Mouse (Mus musculus): ENCODE measurements around the gene Bptf. TPM values are rescaled to one million over a fixed set of nuclear protein-coding genes. Genes with fewer than 3 reads are reported as not detected.
A peak's percentile ranks its signal among the peaks of the same experiment; 100 is the strongest.

The Bptf gene
- polyA plus RNA-seq, 1 experiment from 2014 or later: 8.3 TPM

DNA sequence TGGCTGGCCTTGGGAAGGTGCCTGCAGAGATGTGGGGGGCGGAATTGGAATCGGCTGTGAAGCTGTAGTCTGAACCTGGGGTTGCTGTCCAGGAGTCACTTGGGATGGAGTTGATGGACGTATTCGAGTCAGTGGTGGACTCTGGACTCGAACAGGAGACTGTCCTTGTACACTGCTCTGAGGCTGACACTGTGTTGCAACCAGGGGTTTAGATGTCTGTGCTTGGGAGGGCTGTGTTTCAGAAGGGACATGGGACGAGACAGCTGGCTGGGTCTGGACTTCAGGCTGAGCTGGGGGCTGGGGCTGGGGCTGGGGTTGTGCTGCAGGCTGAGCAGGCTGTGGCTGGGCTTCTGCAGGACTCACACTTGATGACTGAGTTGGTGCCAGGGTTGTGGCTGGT, 77.1 kb downstream of the Bptf start:
- 83% methylated on average over 6 of the region's 6 CpGs for WGBS (ENCODE audit: insufficient replicate concordance)
- H3K27me3 ChIP-seq (ENCODE audit: insufficient read depth, low read length): no peaks in the 10 kb centered on the region
- H3K27ac ChIP-seq (ENCODE audit: low read depth): no peak overlapping the region
- peaks cover 72% of the 10 kb centered on the region for H3K36me3 ChIP-seq (replicated peaks; ENCODE audit: insufficient read depth, low read length)
- DNase-seq: no peak
- no peak overlapping the region for H3K9ac ChIP-seq (replicated peaks)
- TF ChIP-seq CTCF (IDR thresholded peaks at IDR 0.05; ENCODE audit: low read depth) (no peak), EP300 (IDR thresholded peaks at IDR 0.05; ENCODE audit: low read depth) (no peak)
- peak; percentile 74 for ATAC-seq
- no peak overlapping the region for H3K4me3 ChIP-seq (ENCODE audit: low read depth, low read length)
- no peak overlapping the region for H3K4me2 ChIP-seq (ENCODE audit: low read depth, low read length)
- H3K9me3 ChIP-seq (ENCODE audit: low read length): no peaks in the 10 kb centered on the region
- no peaks in the 10 kb centered on the region for H3K4me1 ChIP-seq (ENCODE audit: insufficient read depth)

DNA sequence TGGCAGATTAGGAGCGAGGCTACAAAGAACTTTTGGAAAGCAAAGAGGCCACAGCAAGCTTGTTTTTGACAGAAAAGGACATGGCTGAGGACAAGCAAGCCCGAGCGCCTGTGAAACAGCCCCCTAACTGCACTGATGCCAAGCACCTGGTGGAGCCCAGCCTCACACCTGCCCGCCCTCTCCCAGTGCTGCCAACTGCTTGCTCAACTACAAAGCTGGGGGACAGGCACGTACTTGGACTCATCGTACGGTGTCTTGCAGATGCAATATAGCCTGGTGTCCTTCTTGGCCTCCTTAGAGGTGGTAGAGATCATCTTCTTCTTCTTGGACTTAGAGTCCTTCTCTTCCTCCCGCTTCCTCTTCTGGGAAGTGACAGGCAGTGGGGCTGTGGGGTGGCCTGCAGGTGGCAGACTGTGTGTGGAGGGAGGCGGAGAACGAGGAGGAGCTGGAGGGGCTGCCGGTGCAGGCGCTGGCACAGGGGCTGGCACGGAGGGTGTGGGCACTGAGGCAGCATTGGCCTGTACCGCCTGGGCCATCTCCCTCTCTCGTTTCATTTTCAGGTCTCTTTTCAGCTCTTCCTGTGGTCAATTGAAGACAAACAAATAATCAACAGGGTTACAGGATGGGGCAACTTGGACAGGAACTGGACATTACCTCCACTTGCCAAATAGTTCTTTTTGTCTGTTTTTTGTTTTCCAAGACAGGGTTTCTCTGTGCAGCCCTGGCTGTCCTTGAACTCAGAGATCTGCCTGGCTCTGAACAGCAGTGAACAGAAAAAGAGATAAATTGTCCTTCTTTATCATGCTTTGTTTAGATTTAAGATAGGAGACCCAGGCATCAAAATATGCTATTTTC, 84.9 kb downstream of the Bptf start:
- WGBS (ENCODE audit: insufficient replicate concordance): 80% methylated on average over 15 of the region's 15 CpGs
- H3K9ac ChIP-seq (replicated peaks): no peak overlapping the region
- peaks cover 4% of the 10 kb centered on the region; the same call in 1 of the 2 replicates for H3K4me1 ChIP-seq (ENCODE audit: insufficient read depth)
- no peak overlapping the region for H3K4me3 ChIP-seq (ENCODE audit: low read depth, low read length)
- ATAC-seq: peak; percentile 47
- H3K36me3 ChIP-seq (replicated peaks; ENCODE audit: insufficient read depth, low read length): peaks cover 37% of the 10 kb centered on the region
- H3K4me2 ChIP-seq (ENCODE audit: low read depth, low read length): peak overlapping the region; percentile 11; the same call in 1 of the 2 replicates
- H3K27ac ChIP-seq (ENCODE audit: low read depth): peak overlapping the region; percentile 67; the same call in 1 of the 2 replicates
- TF ChIP-seq EP300 (IDR thresholded peaks at IDR 0.05; ENCODE audit: low read depth) (no peak), CTCF (IDR thresholded peaks at IDR 0.05; ENCODE audit: low read depth) (0 out of 2 replicates have a peak, but pooled peaks have one; percentile 13)
- H3K9me3 ChIP-seq (ENCODE audit: low read length): no peaks in the 10 kb centered on the region
- no peaks in the 10 kb centered on the region for H3K27me3 ChIP-seq (ENCODE audit: insufficient read depth, low read length)
- DNase-seq: no peak

DNA sequence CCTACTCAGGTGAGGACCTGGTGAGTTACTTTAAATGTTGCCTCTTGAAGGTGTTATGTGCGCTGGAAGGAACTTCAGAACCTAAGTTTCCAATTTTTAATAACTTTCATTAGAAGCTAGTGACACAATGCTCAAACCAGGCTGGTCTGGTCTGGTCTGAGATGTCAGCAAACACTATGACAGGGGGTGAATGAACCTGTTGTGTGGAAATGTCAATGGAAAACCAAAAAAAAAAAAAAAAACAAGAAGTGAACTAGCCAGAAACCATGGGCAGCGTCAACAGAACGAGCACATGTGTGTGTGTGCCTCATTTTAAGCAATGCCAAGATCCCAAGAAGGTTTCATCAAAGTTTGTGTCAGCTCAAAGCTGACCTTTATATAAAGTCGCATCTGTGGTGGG, 86.4 kb downstream of the Bptf start:
- H3K27me3 ChIP-seq (ENCODE audit: insufficient read depth, low read length): no peaks in the 10 kb centered on the region
- no peak for TF ChIP-seq EP300 (IDR thresholded peaks at IDR 0.05; ENCODE audit: low read depth)
- TF ChIP-seq CTCF (IDR thresholded peaks at IDR 0.05; ENCODE audit: low read depth): no peak
- peak overlapping the region; percentile 41; the same call in 1 of the 2 replicates for H3K9ac ChIP-seq (replicated peaks)
- H3K4me3 ChIP-seq (ENCODE audit: low read depth, low read length): no peak overlapping the region
- DNase-seq: no peak
- H3K9me3 ChIP-seq (ENCODE audit: low read length): no peaks in the 10 kb centered on the region
- peak; percentile 52 for ATAC-seq
- peaks cover 46% of the 10 kb centered on the region for H3K36me3 ChIP-seq (replicated peaks; ENCODE audit: insufficient read depth, low read length)
- peaks cover 4% of the 10 kb centered on the region; the same call in 1 of the 2 replicates for H3K4me1 ChIP-seq (ENCODE audit: insufficient read depth)
- WGBS (ENCODE audit: insufficient replicate concordance): 84% methylated on average over 4 of the region's 4 CpGs
- H3K4me2 ChIP-seq (ENCODE audit: low read depth, low read length): peak overlapping the region; percentile 39; the same call in 1 of the 2 replicates
- peak overlapping the region; percentile 75 for H3K27ac ChIP-seq (ENCODE audit: low read depth)

DNA sequence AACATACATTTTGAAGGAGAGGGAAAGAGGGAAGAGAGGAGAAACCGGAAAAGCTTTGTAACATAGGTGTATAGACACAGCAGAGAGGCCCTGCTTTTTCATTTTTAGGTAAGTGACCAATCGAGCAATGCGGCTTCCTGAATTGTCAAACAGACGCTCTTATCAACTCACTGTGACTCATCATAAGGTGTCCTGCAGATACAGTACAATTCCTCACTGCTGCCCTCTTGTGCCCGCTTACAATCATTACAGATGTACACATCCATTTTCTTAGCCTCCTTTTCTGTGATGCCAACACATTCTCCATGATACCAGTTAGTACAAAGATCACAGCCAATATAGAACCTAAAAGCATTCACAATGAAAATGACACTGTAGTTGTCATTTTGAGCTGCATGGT, 87.6 kb downstream of the Bptf start:
- Histone ChIP-seq H3K27ac (ENCODE audit: low read depth) (peak overlapping the region; percentile 65), H3K4me2 (ENCODE audit: low read depth, low read length) (peak overlapping the region; percentile 43), H3K9me3 (ENCODE audit: low read length) (no peaks in the 10 kb centered on the region), H3K9ac (replicated peaks) (no peak overlapping the region), H3K4me3 (ENCODE audit: low read depth, low read length) (no peak overlapping the region), H3K4me1 (ENCODE audit: insufficient read depth) (peaks cover 4% of the 10 kb centered on the region; the same call in 1 of the 2 replicates), H3K36me3 (replicated peaks; ENCODE audit: insufficient read depth, low read length) (peaks cover 47% of the 10 kb centered on the region), H3K27me3 (ENCODE audit: insufficient read depth, low read length) (no peaks in the 10 kb centered on the region)
- WGBS (ENCODE audit: insufficient replicate concordance): 19% methylated on average over 5 of the region's 5 CpGs
- ATAC-seq (peak; percentile 60), DNase-seq (peak; percentile 85)
- TF ChIP-seq CTCF (IDR thresholded peaks at IDR 0.05; ENCODE audit: low read depth) (peak; percentile 95), EP300 (IDR thresholded peaks at IDR 0.05; ENCODE audit: low read depth) (peak; percentile 44; the same call in 1 of the 2 replicates)

DNA sequence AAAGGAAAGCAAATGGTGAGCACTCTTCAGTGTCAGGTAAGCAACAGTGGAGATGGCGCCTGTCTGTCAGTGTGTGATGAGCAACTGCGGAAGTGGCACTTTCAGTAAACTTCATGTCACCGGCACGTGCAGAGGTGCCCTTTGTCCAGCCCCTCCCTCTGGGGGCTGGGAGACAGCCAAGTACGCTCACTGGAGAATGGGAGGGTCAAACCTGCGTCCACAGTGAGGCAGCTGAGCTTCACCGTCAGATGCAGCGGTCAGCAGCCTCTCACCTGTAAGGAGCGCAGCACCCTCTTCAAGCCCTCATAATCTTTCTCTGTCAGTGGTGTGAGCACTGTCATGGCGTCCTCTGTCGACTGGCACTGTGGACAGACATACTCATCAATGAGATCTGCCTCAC, 88.6 kb downstream of the Bptf start:
- 86% methylated on average over 11 of the region's 11 CpGs for WGBS (ENCODE audit: insufficient replicate concordance)
- peak; percentile 62 for ATAC-seq
- Histone ChIP-seq H3K4me3 (ENCODE audit: low read depth, low read length) (no peak overlapping the region), H3K27me3 (ENCODE audit: insufficient read depth, low read length) (no peaks in the 10 kb centered on the region), H3K27ac (ENCODE audit: low read depth) (peak overlapping the region; percentile 65), H3K4me2 (ENCODE audit: low read depth, low read length) (peak overlapping the region; percentile 43), H3K36me3 (replicated peaks; ENCODE audit: insufficient read depth, low read length) (peaks cover 56% of the 10 kb centered on the region), H3K9me3 (ENCODE audit: low read length) (no peaks in the 10 kb centered on the region), H3K9ac (replicated peaks) (no peak overlapping the region), H3K4me1 (ENCODE audit: insufficient read depth) (peaks cover 4% of the 10 kb centered on the region; the same call in 1 of the 2 replicates)
- peak; percentile 77 for DNase-seq
- TF ChIP-seq EP300 (IDR thresholded peaks at IDR 0.05; ENCODE audit: low read depth) (peak; percentile 48; the same call in 1 of the 2 replicates), CTCF (IDR thresholded peaks at IDR 0.05; ENCODE audit: low read depth) (no peak)

DNA sequence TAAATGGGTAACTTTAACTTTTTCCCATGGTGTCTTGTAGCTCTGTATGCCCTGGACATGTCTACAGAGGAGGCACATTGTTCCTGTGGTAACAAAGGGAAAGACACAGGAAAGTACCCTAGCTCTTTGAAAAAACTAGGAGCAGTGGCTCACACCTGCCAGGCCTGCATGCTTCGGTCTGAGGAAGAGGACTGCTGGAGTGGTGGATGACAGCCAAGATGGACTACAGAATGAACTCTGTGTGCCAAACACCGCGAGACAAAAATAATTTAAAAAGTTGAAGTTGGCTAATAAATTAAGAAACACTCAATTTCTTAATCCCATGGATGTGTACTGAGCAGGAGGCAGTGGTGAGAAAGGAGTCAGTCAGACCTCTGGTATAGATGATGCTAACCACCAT, 90.5 kb downstream of the Bptf start:
- H3K36me3 ChIP-seq (replicated peaks; ENCODE audit: insufficient read depth, low read length): peaks cover 52% of the 10 kb centered on the region
- H3K4me3 ChIP-seq (ENCODE audit: low read depth, low read length): no peak overlapping the region
- H3K9me3 ChIP-seq (ENCODE audit: low read length): no peaks in the 10 kb centered on the region
- peaks cover 4% of the 10 kb centered on the region; the same call in 1 of the 2 replicates for H3K4me1 ChIP-seq (ENCODE audit: insufficient read depth)
- H3K27me3 ChIP-seq (ENCODE audit: insufficient read depth, low read length): no peaks in the 10 kb centered on the region
- no peak overlapping the region for H3K9ac ChIP-seq (replicated peaks)
- no peak overlapping the region for H3K27ac ChIP-seq (ENCODE audit: low read depth)
- ATAC-seq: no peak
- no peak for TF ChIP-seq EP300 (IDR thresholded peaks at IDR 0.05; ENCODE audit: low read depth)
- no peak for TF ChIP-seq CTCF (IDR thresholded peaks at IDR 0.05; ENCODE audit: low read depth)
- no peak for DNase-seq
- no peak overlapping the region for H3K4me2 ChIP-seq (ENCODE audit: low read depth, low read length)
- WGBS (ENCODE audit: insufficient replicate concordance): 88% methylated on average over 3 of the region's 3 CpGs

Data from liver, postnatal 0 days (tissue).